Mouse (Mus musculus): ENCODE data around the gene Fgfr2.

GRCm38 (mm10) chr7:131539979-131540378, 1583.2 kb downstream of the Fgfr2 start:
- TF ChIP-seq POLR2A (IDR thresholded peaks at IDR 0.05; ENCODE audit: low read depth, low read length) (no peak), CTCF (IDR thresholded peaks at IDR 0.05; ENCODE audit: extremely low read depth, insufficient read length, insufficient replicate concordance, low read depth, low read length) (peak; percentile 83; the same call in 1 of the 2 replicates)

Data from small intestine, adult 2 months (tissue).